Mouse (Mus musculus): ENCODE measurements at regions not wholly inside any gene's neighbourhood (a gene's known extent, or its start where the extent isn't known, plus 50 kb on each side); places are given as distances from the start of the nearest gene placed in this dataset.

DNA sequence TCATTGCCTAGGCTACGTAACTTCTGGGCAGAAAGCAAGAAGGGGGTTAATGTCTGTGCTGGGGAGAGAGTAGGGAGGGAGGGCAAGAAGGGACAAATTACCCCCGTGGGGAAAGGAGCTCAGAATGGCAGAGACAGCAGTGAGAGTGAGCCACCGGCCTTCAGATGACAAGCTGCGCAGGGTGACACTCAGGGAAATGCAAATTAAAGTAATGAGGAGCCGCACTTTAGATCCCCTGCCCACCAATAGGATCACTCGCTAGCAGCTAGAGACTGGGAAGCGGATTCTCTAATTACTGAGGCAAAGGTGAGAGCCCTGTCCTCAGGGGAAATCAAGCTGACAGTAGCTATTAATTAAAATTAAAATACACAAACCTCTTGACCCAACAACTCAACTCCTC is 202.5 kb downstream of the Arhgef10l start:
- no peak for DNase-seq (ENCODE audit: low spot score in 2 of 2)

DNA sequence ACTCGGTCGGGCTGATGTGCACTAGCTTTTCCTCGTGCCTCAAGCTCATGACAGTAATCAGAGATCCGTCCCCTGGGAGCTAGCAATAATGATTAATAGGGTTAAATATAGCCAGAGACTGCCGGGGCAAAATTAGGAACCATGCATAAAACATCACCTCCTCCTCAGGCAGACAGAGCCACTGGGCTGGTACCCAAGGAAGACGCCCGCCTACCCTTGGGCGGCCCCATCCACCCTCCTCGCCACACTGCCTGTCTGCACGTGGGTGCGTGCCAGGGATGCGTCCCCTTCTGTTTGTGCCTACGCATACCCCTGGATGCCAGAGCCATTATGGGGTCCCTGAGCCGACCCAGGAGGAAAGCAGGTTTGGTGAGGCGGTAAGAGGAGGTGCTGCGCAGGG is 204.5 kb downstream of the Arhgef10l start:
- peak; percentile 42 to 64 for DNase-seq (ENCODE audit: low spot score in 2 of 2)

GRCm38 (mm10) chr4:140449062-140449461 is 202.5 kb upstream of the Igsf21 start:
- DNase-seq (ENCODE audit: low spot score in 2 of 2) = peak; percentile 25 to 51

GRCm38 (mm10) chr4:140446455-140446854 is 199.9 kb upstream of the Igsf21 start:
- DNase-seq (ENCODE audit: low spot score in 2 of 2) = no peak

DNA sequence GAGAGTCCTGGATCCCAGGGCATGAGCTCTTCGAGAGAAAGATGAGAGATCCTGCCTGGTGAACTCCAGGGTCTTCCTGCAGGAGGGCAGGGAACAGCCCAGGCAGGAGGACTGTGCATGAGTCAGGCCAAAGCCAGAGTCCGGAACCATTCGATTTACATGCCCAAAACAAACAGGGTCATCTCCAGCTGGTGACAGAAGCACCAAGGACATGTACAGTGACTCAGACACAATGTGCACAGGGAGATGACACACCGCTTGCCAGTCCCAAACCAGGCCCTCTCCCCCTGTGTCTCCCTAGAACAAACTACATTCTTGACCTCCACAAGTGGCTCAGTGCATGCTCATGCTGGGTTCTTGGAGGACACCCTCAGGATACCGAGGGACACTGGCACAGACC is 199.3 kb upstream of the Igsf21 start:
- DNase-seq (ENCODE audit: low spot score in 2 of 2) = no peak

- no peak for DNase-seq (ENCODE audit: low spot score in 2 of 2)
Measured at GRCm38 (mm10) chr4:140443221-140443620, 196.6 kb upstream of the Igsf21 start.

DNA sequence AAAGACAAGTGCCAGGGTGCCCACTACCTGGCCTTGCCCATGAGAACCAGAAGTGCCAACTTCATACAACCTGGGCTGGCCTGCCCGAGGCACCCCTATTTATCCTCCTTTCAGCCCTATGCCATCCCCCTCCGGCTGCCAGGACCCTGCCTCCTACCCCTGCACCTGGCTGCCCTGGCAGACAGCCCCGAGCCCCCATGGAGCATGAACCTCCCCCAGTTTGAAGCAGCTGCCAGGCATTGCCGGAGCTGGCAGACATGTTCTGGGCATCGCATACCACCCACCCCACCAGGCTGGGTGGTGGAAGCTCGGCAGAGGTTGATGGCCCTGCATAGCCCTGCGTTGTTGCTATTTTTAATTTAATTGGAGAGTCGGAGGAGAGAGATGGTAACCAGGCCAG is 195.2 kb upstream of the Igsf21 start:
- DNase-seq (ENCODE audit: low spot score in 2 of 2) = no peak

GRCm38 (mm10) chr4:140439856-140440255 is 193.3 kb upstream of the Igsf21 start:
- DNase-seq (ENCODE audit: low spot score in 2 of 2) = no peak

DNA sequence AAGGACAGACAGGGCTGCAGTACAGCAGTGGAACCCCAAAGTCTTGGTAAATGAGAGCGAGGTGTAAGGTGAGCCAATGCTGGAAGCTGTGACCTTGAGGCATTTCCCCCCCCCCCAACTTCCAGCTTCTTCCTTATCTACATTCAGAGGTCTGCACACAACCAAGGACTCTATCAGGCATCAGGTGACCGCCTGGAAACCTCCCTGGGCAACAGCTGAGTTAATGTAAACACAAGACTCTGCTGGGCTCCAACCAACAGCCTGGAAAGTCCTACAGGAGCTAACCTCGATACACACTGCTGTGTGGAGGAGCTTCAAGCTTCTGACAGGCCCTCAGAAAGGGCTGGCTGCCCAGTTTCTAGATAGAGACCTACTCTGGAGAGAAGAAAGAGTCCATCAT is 189.4 kb upstream of the Igsf21 start:
- DNase-seq (ENCODE audit: low spot score in 2 of 2) = no peak

DNA sequence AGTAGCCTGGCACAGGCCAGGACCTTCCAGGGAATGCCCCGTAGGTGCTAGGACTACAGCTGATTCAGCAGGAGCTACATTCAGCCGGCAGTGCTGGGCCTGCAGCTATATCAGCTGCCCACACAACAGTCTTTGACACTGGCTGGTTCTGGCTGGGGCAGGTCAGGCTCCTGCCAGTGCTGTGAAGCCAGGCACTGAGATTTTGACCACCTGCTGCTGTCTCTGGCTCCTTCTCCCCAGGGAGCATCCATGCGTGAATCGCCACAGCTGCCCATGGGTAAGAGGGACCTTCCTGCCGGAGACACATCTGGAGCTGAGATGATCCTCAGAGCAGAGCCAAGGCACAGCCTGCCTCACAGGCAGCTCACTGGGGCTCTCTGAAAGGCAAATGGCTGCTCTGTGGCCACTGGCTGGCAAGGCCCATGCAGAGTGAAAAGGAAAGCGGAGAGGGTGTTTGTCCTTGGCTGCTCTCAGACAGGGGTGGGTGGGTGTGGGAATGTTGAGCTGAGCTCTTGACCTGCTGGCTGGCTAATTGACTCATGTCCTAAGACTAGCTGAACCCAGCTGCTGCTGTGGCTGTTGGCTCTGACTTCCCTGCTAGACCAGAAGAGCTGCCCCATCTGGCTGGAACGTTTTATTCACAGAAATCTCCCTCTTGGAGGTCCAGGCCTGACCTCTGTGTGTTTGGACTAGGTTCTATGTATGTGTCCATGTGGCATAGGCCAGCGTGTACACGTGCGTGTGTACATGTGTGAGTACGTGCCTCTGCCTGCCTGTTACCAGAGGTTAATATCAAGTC is 187.4 kb upstream of the Igsf21 start:
- no peak for DNase-seq (ENCODE audit: low spot score in 2 of 2)

- no peak for DNase-seq (ENCODE audit: low spot score in 2 of 2)
Measured at GRCm38 (mm10) chr4:140432101-140432500, 185.5 kb upstream of the Igsf21 start.

- no peak for DNase-seq (ENCODE audit: low spot score in 2 of 2)
Measured at GRCm38 (mm10) chr4:140427039-140427438, 180.5 kb upstream of the Igsf21 start.

- peak; percentile 27 to 60 for DNase-seq (ENCODE audit: low spot score in 2 of 2)
Measured at GRCm38 (mm10) chr4:140423791-140424190, 177.2 kb upstream of the Igsf21 start.

GRCm38 (mm10) chr4:140421926-140422585 is 175.5 kb upstream of the Igsf21 start:
- DNase-seq (ENCODE audit: low spot score in 2 of 2) = no peak

- DNase-seq (ENCODE audit: low spot score in 2 of 2) = no peak
Measured at GRCm38 (mm10) chr4:140419720-140420412, 173.3 kb upstream of the Igsf21 start.

- peak in 1 of 2 experiments; percentile 11 for DNase-seq (ENCODE audit: low spot score in 2 of 2)
Measured at GRCm38 (mm10) chr4:140412312-140412930, 165.8 kb upstream of the Igsf21 start.

GRCm38 (mm10) chr4:140408446-140408845 is 161.9 kb upstream of the Igsf21 start:
- DNase-seq (ENCODE audit: low spot score in 2 of 2) = no peak

GRCm38 (mm10) chr4:140406913-140407312 is 160.3 kb upstream of the Igsf21 start:
- no peak for DNase-seq (ENCODE audit: low spot score in 2 of 2)

- DNase-seq (ENCODE audit: low spot score in 2 of 2) = no peak
Measured at GRCm38 (mm10) chr4:140405993-140406881, 159.7 kb upstream of the Igsf21 start.

- DNase-seq (ENCODE audit: low spot score in 2 of 2) = no peak
Measured at GRCm38 (mm10) chr4:140405427-140405826, 158.8 kb upstream of the Igsf21 start.

GRCm38 (mm10) chr4:140403128-140403527 is 156.5 kb upstream of the Igsf21 start:
- no peak for DNase-seq (ENCODE audit: low spot score in 2 of 2)
